Mouse (Mus musculus) hindbrain, postnatal 0 days (tissue): ENCODE data around the gene Ypel5. TPM values are rescaled to one million over a fixed set of nuclear protein-coding genes. Genes with fewer than 3 reads are reported as not detected.

Experiments
- ATAC-seq: fragments of 200-750 bp; cut with Nextera tagmentation; 2 replicates; pipeline ENCODE4 v1.8.0; 2017; ENCODE audit warnings: mild to moderate bottlenecking, moderate TSS enrichment, moderate library complexity
- DNase-seq: peaks from one replicate; pipeline ENCODE4 v3.0.0-alpha.2; 2015; ENCODE audit warnings: low spot score
- H3K27ac ChIP-seq: fragments of 300-500 bp; sonication (generic); 2 replicates; pipeline ENCODE4 v1.5.1; 2014; ENCODE audit warnings: mild to moderate bottlenecking
- H3K27me3 ChIP-seq: fragments of 300-500 bp; sonication (generic); 2 replicates; pipeline ENCODE4 v1.6.1; 2014; ENCODE audit warnings: low read length, mixed read lengths; ENCODE audit not compliant: insufficient read depth
- H3K36me3 ChIP-seq: fragments of 300-500 bp; sonication (generic); 2 replicates; pipeline ENCODE4 v1.6.1; 2014; ENCODE audit warnings: low read length, mixed read lengths; ENCODE audit not compliant: insufficient read depth
- H3K4me1 ChIP-seq: fragments of 300-500 bp; sonication (generic); 2 replicates; pipeline ENCODE4 v1.6.1; 2014; ENCODE audit warnings: antibody characterized with exemption, low read length, mixed read lengths; ENCODE audit not compliant: insufficient read depth
- H3K4me2 ChIP-seq: fragments of 300-500 bp; sonication (generic); 2 replicates; pipeline ENCODE4 v1.6.1; 2014; ENCODE audit warnings: low read depth, mild to moderate bottlenecking, low read length, moderate library complexity, mixed read lengths
- H3K4me3 ChIP-seq: fragments of 300-500 bp; sonication (generic); 2 replicates; pipeline ENCODE4 v1.5.1; 2014; ENCODE audit warnings: low read length
- H3K9ac ChIP-seq: fragments of 300-500 bp; sonication (generic); replicated peaks from 2 replicates; pipeline ENCODE4 v1.6.1; 2014; ENCODE audit warnings: mild to moderate bottlenecking, low read length, moderate library complexity, mixed read lengths
- H3K9me3 ChIP-seq: fragments of 300-500 bp; sonication (generic); 2 replicates; pipeline ENCODE4 v1.6.1; 2016; ENCODE audit warnings: low read length, mixed read lengths
- CTCF ChIP-seq: IDR thresholded peaks from 2 replicates; pipeline ENCODE4 v1.5.1; 2016; ENCODE audit warnings: antibody characterized with exemption, control low read depth, low read depth
- WGBS: fragments of 180-500 bp; shearing (Covaris S2); extraction: QIAGEN DNeasy Blood & Tissue Kit; methylation state at CpG from one replicate; pipeline ENCODE4 v1.1.7; 2014; 5-methylcytosine and 5-hydroxymethylcytosine counted together
- polyA plus RNA-seq: library from polyadenylated mRNA; unstranded; fragments of >200 nt; fragmentation: Nextera tagmentation; extraction: Ambion mirVana; gene quantifications from 2 replicates; pipeline ENCODE4 v1.2.1, GENCODE M21; 2015
- total RNA-seq: library from RNA; depleted of rRNA; stranded (reverse); fragments of >200 nt; gene quantifications from 2 replicates; pipeline ENCODE4 v1.2.3, GENCODE M21; 2014

Gene Ypel5
- total and polyA plus RNA-seq, 2 experiments from 2014 or later: 47.1 to 110 TPM

DNA sequence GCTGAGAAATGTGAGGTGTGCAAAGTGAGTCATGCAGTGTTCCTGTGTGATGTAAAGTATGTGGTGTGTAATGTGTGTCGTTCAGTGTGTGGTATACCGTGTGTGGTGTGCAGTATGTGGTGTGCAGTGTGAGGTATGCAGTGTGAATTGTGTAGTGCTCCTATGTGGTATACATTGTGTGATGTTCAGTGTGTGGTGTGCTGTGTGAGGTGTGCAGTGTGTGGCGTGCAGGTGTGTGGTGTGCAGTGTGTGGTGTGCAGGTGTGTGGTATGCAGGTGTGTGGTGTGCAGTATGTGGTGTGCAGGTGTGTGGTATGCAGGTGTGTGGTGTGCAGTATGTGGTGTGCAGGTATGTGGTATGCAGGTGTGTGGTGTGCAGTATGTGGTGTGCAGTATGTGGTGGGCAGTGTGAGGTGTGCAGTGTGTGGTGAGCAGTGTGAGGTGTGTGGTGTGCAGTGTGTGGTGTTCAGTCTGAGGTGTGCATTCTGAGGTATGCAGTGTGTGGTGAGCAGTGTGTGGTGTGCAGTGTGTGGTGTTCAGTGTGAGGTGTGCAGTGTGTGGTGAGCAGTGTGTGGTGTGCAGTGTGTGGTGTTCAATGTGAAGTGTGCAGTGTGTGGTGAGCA is 30.5 kb downstream of the Ypel5 start:
- Histone ChIP-seq H3K36me3 (no peaks in the 10 kb centered on the region), H3K4me2 (no peak overlapping the region), H3K27ac (no peak overlapping the region), H3K27me3 (no peaks in the 10 kb centered on the region), H3K4me3 (no peak overlapping the region), H3K9me3 (no peaks in the 10 kb centered on the region), H3K9ac (no peak overlapping the region), H3K4me1 (no peaks in the 10 kb centered on the region)
- WGBS: 92% methylated on average over 3 of the region's 3 CpGs
- TF ChIP-seq CTCF: no peak
- no peak for ATAC-seq
- no peak for DNase-seq

DNA sequence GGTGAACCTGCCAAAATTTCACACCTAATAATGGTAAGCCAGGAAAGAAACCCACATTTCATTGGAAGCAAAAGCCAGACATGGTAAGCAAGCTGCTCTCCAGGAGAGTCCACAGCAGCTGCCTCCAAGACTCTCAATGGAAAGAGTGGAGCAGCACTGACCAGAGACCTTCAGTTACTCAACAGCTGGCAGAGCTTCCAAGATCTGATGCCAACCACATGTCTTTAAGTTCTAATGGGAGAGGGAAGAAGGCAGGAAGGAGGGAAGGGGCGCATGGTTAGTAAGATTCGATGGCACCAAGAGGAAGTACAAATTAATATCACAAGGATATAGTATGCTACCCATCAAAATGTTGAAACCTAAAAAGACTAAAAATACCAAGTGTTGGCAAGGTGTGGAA is 31.9 kb downstream of the Ypel5 start:
- Histone ChIP-seq H3K4me2 (no peak overlapping the region), H3K4me1 (no peaks in the 10 kb centered on the region), H3K9me3 (no peaks in the 10 kb centered on the region), H3K9ac (no peak overlapping the region), H3K36me3 (no peaks in the 10 kb centered on the region), H3K27me3 (no peaks in the 10 kb centered on the region), H3K27ac (no peak overlapping the region), H3K4me3 (no peak overlapping the region)
- no peak for ATAC-seq
- WGBS: 94% methylated on average over 2 of the region's 2 CpGs
- TF ChIP-seq CTCF: no peak
- no peak for DNase-seq

DNA sequence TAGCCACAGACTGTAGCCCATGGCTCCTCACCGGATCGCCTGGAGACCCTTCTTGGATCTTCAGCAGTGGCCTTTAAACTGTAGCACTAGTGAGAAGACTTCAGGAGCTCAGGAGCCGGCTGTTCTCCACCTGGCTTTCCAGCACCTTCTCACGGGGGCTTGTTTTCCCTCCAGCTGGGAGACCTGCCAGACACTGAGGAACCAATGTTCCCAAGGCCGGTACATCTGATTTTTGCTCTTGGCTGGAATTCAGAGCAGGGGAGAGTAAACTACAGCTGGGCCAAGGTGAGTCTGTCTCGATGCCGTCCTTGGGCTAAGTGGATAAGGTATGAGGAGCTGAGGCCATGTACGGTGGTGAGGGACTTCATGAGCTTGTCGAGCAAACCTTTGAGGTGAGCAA is 42.7 kb downstream of the Ypel5 start:
- Histone ChIP-seq H3K4me2 (no peak overlapping the region), H3K9me3 (no peaks in the 10 kb centered on the region), H3K27me3 (no peaks in the 10 kb centered on the region), H3K36me3 (no peaks in the 10 kb centered on the region), H3K4me1 (no peaks in the 10 kb centered on the region), H3K27ac (no peak overlapping the region), H3K4me3 (no peak overlapping the region), H3K9ac (no peak overlapping the region)
- DNase-seq (no peak), ATAC-seq (no peak)
- no peak for TF ChIP-seq CTCF
- 85% methylated on average over 9 of the region's 9 CpGs for WGBS

DNA sequence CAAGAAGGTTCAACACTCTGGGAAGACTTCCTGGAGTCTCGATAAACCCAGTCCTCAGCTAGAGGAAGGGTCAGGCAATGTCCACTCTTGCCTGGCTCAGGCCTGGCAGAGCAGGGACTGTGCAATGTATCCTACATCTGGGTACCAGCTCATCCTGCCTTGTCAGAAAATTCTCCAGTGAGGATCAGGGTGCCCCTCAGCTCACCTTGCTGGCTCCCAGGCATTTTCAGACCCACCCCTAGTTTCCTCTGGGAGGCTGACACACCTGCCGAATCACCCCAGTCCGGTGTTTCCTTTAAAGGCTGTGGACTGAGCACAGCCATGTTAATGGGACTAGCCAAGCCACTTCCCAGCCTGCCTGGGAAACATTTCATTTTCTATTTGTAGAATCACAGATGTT is 43.9 kb downstream of the Ypel5 start:
- Histone ChIP-seq H3K36me3 (no peaks in the 10 kb centered on the region), H3K4me2 (no peak overlapping the region), H3K27me3 (no peaks in the 10 kb centered on the region), H3K4me3 (no peak overlapping the region), H3K27ac (no peak overlapping the region), H3K9me3 (no peaks in the 10 kb centered on the region), H3K4me1 (no peaks in the 10 kb centered on the region), H3K9ac (no peak overlapping the region)
- DNase-seq (no peak), ATAC-seq (no peak)
- 79% methylated on average over 3 of the region's 3 CpGs for WGBS
- TF ChIP-seq CTCF: no peak

DNA sequence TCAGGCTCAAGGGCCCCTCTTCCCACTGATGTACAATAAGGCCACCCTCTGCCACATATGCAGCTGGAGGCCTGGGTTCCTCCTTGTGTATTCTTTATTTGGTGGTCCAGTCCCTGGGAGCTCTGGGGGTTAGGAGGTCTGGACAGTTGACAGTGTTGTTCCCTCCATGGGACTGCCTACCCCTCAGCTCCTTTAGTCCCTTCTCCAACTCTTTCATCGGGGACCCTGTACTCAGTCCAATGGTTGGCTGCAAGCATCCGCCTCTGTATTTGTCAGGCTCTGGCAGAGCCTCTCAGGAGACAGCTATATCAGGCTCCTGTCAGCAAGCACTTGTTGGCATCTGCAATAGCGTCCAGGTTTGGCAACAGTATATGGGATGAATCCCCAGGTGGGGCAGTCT is 44.8 kb downstream of the Ypel5 start:
- WGBS: 62% methylated on average over 3 of the region's 3 CpGs
- ATAC-seq (no peak), DNase-seq (no peak)
- Histone ChIP-seq H3K36me3 (no peaks in the 10 kb centered on the region), H3K4me2 (no peak overlapping the region), H3K9me3 (no peaks in the 10 kb centered on the region), H3K4me3 (no peak overlapping the region), H3K27me3 (no peaks in the 10 kb centered on the region), H3K9ac (no peak overlapping the region), H3K4me1 (no peaks in the 10 kb centered on the region), H3K27ac (no peak overlapping the region)
- no peak for TF ChIP-seq CTCF

DNA sequence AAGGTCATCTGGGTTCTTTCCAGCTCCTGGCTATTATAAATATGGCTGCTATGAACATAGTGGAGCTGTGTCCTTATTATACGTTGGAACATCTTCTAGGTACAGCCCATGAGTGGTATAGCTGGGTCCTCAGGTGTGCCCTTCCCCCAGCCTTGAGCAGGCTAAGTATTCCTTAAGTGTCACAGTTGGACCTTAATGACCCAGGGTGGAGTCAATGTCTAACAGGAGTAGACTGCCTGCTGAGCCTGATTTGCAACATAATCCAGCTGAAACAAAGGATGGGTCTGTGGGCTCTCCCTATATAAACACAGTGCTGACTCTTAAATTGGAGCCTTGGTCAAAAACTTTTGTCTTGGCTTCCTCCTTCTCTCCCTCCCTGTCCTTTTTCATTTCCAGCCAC is 45.6 kb downstream of the Ypel5 start:
- no peak overlapping the region for H3K27ac ChIP-seq
- WGBS: 53% methylated on average over 1 of the region's 1 CpGs
- no peak overlapping the region for H3K4me2 ChIP-seq
- DNase-seq (no peak), ATAC-seq (no peak)
- H3K27me3 ChIP-seq: no peaks in the 10 kb centered on the region
- no peaks in the 10 kb centered on the region for H3K4me1 ChIP-seq
- no peaks in the 10 kb centered on the region for H3K36me3 ChIP-seq
- no peak for TF ChIP-seq CTCF
- H3K9ac ChIP-seq: no peak overlapping the region
- H3K9me3 ChIP-seq: no peaks in the 10 kb centered on the region
- H3K4me3 ChIP-seq: no peak overlapping the region

DNA sequence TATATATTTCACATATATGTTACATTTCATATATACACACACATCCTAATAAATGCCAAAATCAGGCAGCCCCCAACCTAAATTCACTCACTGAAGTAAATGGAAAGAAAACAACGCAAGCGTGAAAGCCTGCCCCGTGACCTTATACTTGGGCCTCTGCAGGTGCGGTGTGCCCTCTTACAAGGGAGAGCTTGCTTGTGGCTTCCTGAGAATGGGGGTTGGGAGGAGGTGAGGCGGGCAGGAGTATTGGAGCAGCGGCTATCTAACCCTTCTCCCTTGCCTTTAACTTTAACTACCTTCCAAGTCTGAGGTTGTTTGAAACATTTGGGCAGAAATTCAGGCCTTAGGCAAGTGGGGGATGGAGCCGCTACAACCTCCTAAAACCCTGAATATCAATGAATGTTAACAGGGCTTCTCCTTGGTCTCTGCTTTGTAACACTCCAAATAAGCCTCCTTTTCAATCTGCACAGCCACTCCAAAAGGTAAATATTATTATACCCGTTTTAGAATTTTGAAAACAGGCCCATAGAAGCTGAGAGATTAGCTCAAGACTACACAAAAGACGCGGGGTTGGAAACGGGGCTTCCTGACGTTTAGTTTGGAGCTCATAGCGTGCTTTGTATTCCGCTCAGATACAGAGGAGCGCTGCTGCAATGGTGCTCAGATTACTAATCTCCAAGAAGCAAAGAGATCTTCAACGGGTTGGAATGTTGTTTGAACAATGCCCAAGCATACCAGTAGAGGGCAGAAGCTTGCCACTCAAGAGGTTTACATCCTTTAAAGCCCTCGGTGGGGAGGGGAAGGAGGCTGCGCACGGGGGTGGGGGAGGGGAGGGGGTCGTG is 53.5 kb downstream of the Ypel5 start:
- Histone ChIP-seq H3K9me3 (no peaks in the 10 kb centered on the region), H3K36me3 (no peaks in the 10 kb centered on the region), H3K4me3 (no peak overlapping the region), H3K27ac (peak overlapping the region; percentile 66), H3K4me1 (no peaks in the 10 kb centered on the region), H3K4me2 (0 out of 2 replicates have a peak overlapping the region, but pooled peaks have one; percentile 12), H3K9ac (no peak overlapping the region), H3K27me3 (no peaks in the 10 kb centered on the region)
- DNase-seq: peak; percentile 94
- ATAC-seq: peak; percentile 94
- TF ChIP-seq CTCF: peak; percentile 83
- WGBS: 15% methylated on average over 20 of the region's 20 CpGs
